Mouse (Mus musculus): ENCODE results near the gene Ciita.

GRCm38 (mm10) chr16:10530179-10530578, 50.3 kb downstream of the Ciita start:
- no peak for TF ChIP-seq GATA1 (IDR thresholded peaks at IDR 0.05; ENCODE audit: borderline replicate concordance, low read length)
- TF ChIP-seq FLI1 (IDR thresholded peaks at IDR 0.05; ENCODE audit: low read length): no peak
